Mouse (Mus musculus): Measurements from ENCODE around the gene Glis3.

DNA sequence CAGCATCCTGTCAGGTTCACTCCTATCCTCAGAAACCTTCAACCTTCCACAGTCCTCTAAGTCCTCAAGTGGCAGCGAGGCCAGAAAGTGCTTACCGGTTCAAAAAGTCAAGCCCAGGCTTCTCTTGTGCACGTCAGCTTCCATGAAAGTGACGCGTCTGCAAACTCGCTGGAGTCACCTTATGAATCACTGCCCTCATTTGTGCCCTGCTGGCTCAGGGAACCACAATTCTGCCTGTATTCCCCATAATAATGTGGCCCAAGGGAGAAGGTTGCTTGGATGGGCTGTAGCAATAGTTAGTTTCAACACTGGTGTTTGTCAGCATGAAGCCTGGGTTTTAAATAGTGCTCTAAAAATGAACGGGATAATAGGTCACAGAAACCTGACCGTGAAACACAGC, 379.7 kb downstream of the Glis3 start:
- TF ChIP-seq GATA1 (IDR thresholded peaks at IDR 0.05; ENCODE audit: borderline replicate concordance, low read length) (no peak), FLI1 (IDR thresholded peaks at IDR 0.05; ENCODE audit: low read length) (no peak)
